Mouse (Mus musculus) olfactory bulb, adult 2 months (tissue): ENCODE measurements around the gene Pstpip1. TPM values are rescaled to one million over a fixed set of nuclear protein-coding genes. Genes with fewer than 3 reads are reported as not detected.

Experiments used
- H3K27ac ChIP-seq: fragments of 200-500 bp; 2 replicates; pipeline ENCODE4 v1.5.1; 2012; ENCODE audit warnings: low read depth, low read length; ENCODE audit not compliant: insufficient read depth
- H3K4me1 ChIP-seq: fragments of 200-500 bp; 2 replicates; pipeline ENCODE4 v1.6.1; 2012; ENCODE audit warnings: low read length; ENCODE audit not compliant: control insufficient read depth, insufficient read depth
- H3K4me3 ChIP-seq: fragments of 200-500 bp; 2 replicates; pipeline ENCODE4 v1.5.1; 2012; ENCODE audit warnings: mild to moderate bottlenecking, low read depth, low read length, moderate library complexity; ENCODE audit not compliant: insufficient read depth
- CTCF ChIP-seq: fragments of 200-500 bp; IDR thresholded peaks from 2 replicates; pipeline ENCODE4 v1.5.1; 2012; ENCODE audit warnings: low read depth, mild to moderate bottlenecking, low read length, moderate library complexity; ENCODE audit not compliant: insufficient read depth
- POLR2A ChIP-seq: fragments of 200-500 bp; IDR thresholded peaks from 2 replicates; pipeline ENCODE4 v1.6.1; 2012; ENCODE audit warnings: mild to moderate bottlenecking, low read depth, low read length, moderate library complexity; ENCODE audit not compliant: insufficient read depth
- WGBS: fragments of 180-500 bp; shearing (Covaris S2); methylation state at CpG from one replicate; pipeline ENCODE4 v1.1.7; 2018; 5-methylcytosine and 5-hydroxymethylcytosine counted together
- polyA plus RNA-seq: library from polyadenylated mRNA; stranded (reverse); fragments of >200 nt; gene quantifications from 2 replicates; pipeline ENCODE4 v1.2.4, GENCODE M21; 2012; ENCODE audit warnings: low replicate concordance; ENCODE audit not compliant: missing spikeins, insufficient read depth, insufficient read length

The Pstpip1 gene
- polyA plus RNA-seq, 1 experiment = not detected

GRCm38 (mm10) chr9:56122973-56123372 is 33.2 kb downstream of the Pstpip1 start:
- H3K4me3 ChIP-seq = no peak overlapping the region
- H3K27ac ChIP-seq = no peak overlapping the region
- peaks cover 28% of the 10 kb centered on the region for H3K4me1 ChIP-seq
- TF ChIP-seq CTCF (no peak), POLR2A (no peak)
- WGBS = 31% methylated on average over 8 of the region's 8 CpGs

GRCm38 (mm10) chr9:56123613-56124012 is 33.9 kb downstream of the Pstpip1 start:
- TF ChIP-seq POLR2A (no peak), CTCF (no peak)
- H3K27ac ChIP-seq = no peak overlapping the region

DNA sequence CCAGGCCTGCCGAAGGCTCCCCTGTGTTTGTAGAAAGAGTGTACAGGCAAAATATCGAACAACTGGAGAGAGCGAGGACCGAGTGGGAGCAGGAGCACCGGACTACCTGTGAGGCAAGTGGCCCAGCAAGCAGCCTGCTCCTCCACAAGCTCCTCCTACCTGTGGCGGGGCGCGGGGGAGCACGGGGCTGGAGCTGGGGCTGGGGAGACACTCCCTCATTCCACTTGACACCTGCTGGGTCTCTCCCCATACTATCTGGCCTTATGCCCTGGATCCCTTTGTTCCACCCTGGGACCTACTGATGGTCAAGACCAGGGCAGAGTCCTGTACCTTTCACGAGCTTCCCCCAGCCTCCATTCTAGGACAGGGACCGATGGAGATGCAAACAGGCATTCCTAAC is 34.8 kb downstream of the Pstpip1 start:
- Histone ChIP-seq H3K4me1 (peaks cover 34% of the 10 kb centered on the region), H3K27ac (no peak overlapping the region), H3K4me3 (no peak overlapping the region)
- no peak for TF ChIP-seq POLR2A
- TF ChIP-seq CTCF = no peak
- 39% methylated on average over 11 of the region's 11 CpGs for WGBS

More at GRCm38 (mm10) chr9:56123613-56124012, 33.9 kb downstream of the Pstpip1 start:
- WGBS = 69% methylated on average over 7 of the region's 7 CpGs
- peaks cover 33% of the 10 kb centered on the region for H3K4me1 ChIP-seq
- no peak overlapping the region for H3K4me3 ChIP-seq

GRCm38 (mm10) chr9:56126453-56127173 is 36.9 kb downstream of the Pstpip1 start:
- Histone ChIP-seq H3K27ac (no peak overlapping the region), H3K4me3 (no peak overlapping the region), H3K4me1 (peaks cover 27% of the 10 kb centered on the region)
- TF ChIP-seq CTCF (no peak), POLR2A (no peak)
- 87% methylated on average over 16 of the region's 16 CpGs for WGBS

- Histone ChIP-seq H3K27ac (no peak overlapping the region), H3K4me3 (no peak overlapping the region), H3K4me1 (peaks cover 21% of the 10 kb centered on the region)
- TF ChIP-seq POLR2A = no peak
- TF ChIP-seq CTCF = no peak
- 57% methylated on average over 9 of the region's 9 CpGs for WGBS
These were observed 38.6 kb downstream of the Pstpip1 start for GRCm38 (mm10) chr9:56128331-56128730.

DNA sequence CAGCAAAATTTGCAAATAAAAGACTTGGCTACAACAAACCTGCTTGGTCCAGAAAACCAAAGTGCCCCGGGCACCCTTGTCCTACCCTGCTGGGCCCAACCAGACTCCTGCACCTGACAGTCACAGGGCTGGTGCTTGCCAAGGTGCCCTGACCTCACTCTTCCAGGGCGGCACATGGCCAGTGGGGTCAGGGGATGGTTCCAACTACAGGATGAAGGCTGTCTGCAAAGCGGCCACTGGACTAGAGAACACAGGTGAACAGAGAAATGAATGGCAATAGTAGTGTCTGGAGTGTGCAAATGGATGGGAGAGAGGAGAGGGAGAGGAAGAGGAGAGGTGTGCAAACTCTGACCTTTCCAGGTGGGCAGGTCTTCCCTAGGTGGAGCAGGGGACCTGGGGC is 40.2 kb downstream of the Pstpip1 start:
- WGBS = 85% methylated on average over 3 of the region's 3 CpGs
- H3K27ac ChIP-seq = no peak overlapping the region
- H3K4me1 ChIP-seq = peaks cover 18% of the 10 kb centered on the region
- no peak overlapping the region for H3K4me3 ChIP-seq
- TF ChIP-seq POLR2A (no peak), CTCF (no peak)

DNA sequence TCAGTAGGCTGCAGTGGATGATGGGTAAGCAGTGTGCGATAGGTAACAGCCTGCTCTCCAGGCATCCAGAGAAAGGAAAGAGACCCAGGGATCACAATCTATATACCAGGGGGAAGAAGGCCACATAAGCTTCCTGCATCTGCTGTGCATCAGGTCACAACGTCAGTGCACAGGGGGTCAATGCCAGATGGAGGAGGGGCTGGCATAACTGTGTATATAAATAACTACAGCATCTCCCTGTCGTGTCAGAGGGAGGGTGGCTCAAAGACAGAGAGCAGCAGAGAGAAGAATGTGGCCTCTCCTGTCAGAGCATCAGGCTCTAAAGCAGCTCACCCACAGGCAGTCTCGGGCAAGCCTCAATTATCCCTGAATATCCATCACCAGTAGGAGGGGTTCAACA is 40.8 kb downstream of the Pstpip1 start:
- 48% methylated on average over 4 of the region's 4 CpGs for WGBS
- H3K4me3 ChIP-seq = no peak overlapping the region
- peaks cover 18% of the 10 kb centered on the region for H3K4me1 ChIP-seq
- no peak overlapping the region for H3K27ac ChIP-seq
- TF ChIP-seq CTCF = no peak

DNA sequence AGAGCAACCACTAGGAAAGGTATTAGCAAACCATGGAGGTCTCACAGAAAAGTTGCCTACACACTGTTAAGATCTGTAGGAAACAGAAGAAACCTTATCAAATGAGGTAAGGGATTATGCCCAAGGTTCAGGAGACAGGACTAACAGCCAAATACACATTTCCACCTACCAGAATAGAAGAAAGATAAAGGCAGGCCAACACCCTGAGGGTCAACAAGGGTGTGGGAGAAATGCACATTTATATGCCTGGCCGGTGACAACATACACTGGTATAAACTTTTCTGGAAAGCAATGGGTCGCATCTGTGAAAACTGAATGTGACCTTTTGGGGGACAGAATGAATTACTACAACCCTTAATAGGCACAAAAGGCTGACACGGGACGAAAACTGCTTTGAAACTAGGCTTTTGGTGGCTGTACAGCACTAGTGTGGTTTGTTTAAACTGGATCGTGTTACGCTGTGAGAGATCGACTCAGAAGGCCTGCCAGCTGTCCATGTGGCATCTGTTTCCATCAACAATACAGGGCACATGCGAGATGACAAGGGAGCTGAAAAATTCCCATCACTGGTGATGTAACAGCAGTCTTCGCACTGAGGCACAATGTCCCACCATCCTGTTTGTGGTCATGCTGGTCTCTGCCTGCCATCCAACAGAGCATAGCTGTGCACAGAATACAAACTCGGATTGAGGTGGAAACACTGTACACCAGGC is 42.2 kb downstream of the Pstpip1 start:
- no peak for TF ChIP-seq POLR2A
- TF ChIP-seq CTCF = no peak
- H3K27ac ChIP-seq = no peak overlapping the region
- H3K4me3 ChIP-seq = no peak overlapping the region
- H3K4me1 ChIP-seq = peaks cover 20% of the 10 kb centered on the region
- 83% methylated on average over 10 of the region's 10 CpGs for WGBS

- H3K4me3 ChIP-seq = no peak overlapping the region
- no peak for TF ChIP-seq CTCF
- TF ChIP-seq POLR2A = no peak
- peaks cover 11% of the 10 kb centered on the region for H3K4me1 ChIP-seq
- 63% methylated on average over 5 of the region's 5 CpGs for WGBS
- H3K27ac ChIP-seq = no peak overlapping the region
These were observed 44.2 kb downstream of the Pstpip1 start for GRCm38 (mm10) chr9:56133970-56134369.

DNA sequence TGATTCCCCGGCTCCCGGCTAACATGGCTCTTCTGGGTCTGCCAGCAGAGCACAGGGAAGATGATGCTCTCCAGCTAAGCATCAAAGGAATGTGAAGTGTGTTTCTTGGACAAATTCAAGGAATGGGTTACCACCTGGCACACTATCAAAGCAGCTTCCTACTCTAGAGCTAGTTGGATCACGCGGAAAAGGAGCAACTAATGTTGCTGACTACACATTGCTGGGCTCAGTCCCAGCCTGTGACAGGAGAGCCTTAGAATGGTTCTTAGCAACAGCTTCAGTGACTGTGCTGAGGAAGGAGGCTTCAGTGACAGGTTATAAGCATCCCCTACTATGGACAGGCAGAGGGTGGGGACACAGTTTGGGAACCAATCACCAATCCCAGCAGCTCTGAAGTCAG is 44.9 kb downstream of the Pstpip1 start:
- no peak for TF ChIP-seq POLR2A
- TF ChIP-seq CTCF = no peak
- no peak overlapping the region for H3K4me3 ChIP-seq

More for the DNA sequence above, 44.9 kb downstream of the Pstpip1 start:
- Histone ChIP-seq H3K27ac (no peak overlapping the region), H3K4me1 (peaks cover 6% of the 10 kb centered on the region; the same call in 1 of the 2 replicates)
- WGBS = 63% methylated on average over 4 of the region's 4 CpGs
